Mouse (Mus musculus) ES-E14 (cell line): ENCODE data around the gene Atp13a3. TPM values are rescaled to one million over a fixed set of nuclear protein-coding genes. Genes with fewer than 3 reads are reported as not detected.

ENCODE experiments used
- DNase-seq: peaks from one replicate; pipeline ENCODE4 v3.0.0-alpha.2; 2013; ENCODE audit warnings: low read depth, low spot score
- H3K27ac ChIP-seq: 2 replicates; pipeline ENCODE4 v1.5.1; 2012; ENCODE audit warnings: low read depth, mild to moderate bottlenecking, low read length, moderate library complexity, mixed read lengths; ENCODE audit not compliant: poor library complexity, insufficient read depth, severe bottlenecking
- H3K36me3 ChIP-seq: 2 replicates; pipeline ENCODE4 v1.6.1; 2012; ENCODE audit warnings: mild to moderate bottlenecking, low read length, moderate library complexity, mixed read lengths; ENCODE audit not compliant: control insufficient read depth, poor library complexity, insufficient read depth, severe bottlenecking
- H3K4me1 ChIP-seq, 2 experiments: fragments of 150-350 bp in 1 of 2; sonication (generic) in 1 of 2; 2 replicates each; pipeline ENCODE4 v1.6.1; 2012; ENCODE audit warnings: low read length in 2 of 2, mild to moderate bottlenecking in 1 of 2, mixed read lengths in 1 of 2; ENCODE audit not compliant: control insufficient read depth in 2 of 2, insufficient read depth in 2 of 2, poor library complexity in 1 of 2
- H3K4me3 ChIP-seq, 2 experiments: fragments of 150-350 bp in 1 of 2; sonication (generic) in 1 of 2; 2 replicates each; pipeline ENCODE4 v1.5.1; 2012; ENCODE audit warnings: low read length in 2 of 2, low read depth in 1 of 2, mild to moderate bottlenecking in 1 of 2, mixed read lengths in 1 of 2; ENCODE audit not compliant: insufficient read depth in 1 of 2, poor library complexity in 1 of 2, severe bottlenecking in 1 of 2
- H3K9ac ChIP-seq: 2 replicates; pipeline ENCODE4 v1.6.1; 2012; ENCODE audit warnings: low read depth, mild to moderate bottlenecking, low read length, mixed read lengths; ENCODE audit not compliant: poor library complexity, insufficient read depth, severe bottlenecking
- H3K9me3 ChIP-seq: fragments of 150-350 bp; sonication (generic); 2 replicates; pipeline ENCODE4 v1.6.1; 2012; ENCODE audit warnings: low read depth, mild to moderate bottlenecking, low read length; ENCODE audit not compliant: control insufficient read depth, insufficient read depth
- CHD2 ChIP-seq: IDR thresholded peaks from 2 replicates; pipeline ENCODE4 v1.6.1; 2014; ENCODE audit warnings: mild to moderate bottlenecking, low read depth, low read length, inconsistent platforms
- HCFC1 ChIP-seq: IDR thresholded peaks from 2 replicates; pipeline ENCODE4 v1.6.1; 2012; ENCODE audit warnings: low read length, inconsistent platforms, borderline replicate concordance; ENCODE audit not compliant: insufficient read depth
- MAFK ChIP-seq: IDR thresholded peaks from 2 replicates; pipeline ENCODE4 v1.6.1; 2014; ENCODE audit warnings: mild to moderate bottlenecking, low read depth, low read length, inconsistent platforms; ENCODE audit not compliant: insufficient read depth
- ZC3H11A ChIP-seq: IDR thresholded peaks from 2 replicates; pipeline ENCODE4 v1.6.1; 2012; ENCODE audit warnings: low read depth, mild to moderate bottlenecking, inconsistent platforms, low read length, borderline replicate concordance
- ZNF384 ChIP-seq: IDR thresholded peaks from 2 replicates; pipeline ENCODE4 v1.6.1; 2012; ENCODE audit warnings: low read depth, low read length, inconsistent platforms
- in situ Hi-C, 2 experiments: fragments of 600-800 bp; cut with MboI; formaldehyde crosslinking; loops; one replicate each; pipeline ENCODE4 v1.15.1; 2025; ENCODE audit warnings: low sequenced_read_pairs in 2 of 2, inconsistent platforms in 1 of 2; ENCODE audit not compliant: unreplicated experiment in 2 of 2
- total RNA-seq: library from RNA; depleted of rRNA; stranded (reverse); fragments of 300-350 nt; gene quantifications from 2 replicates; pipeline ENCODE4 v1.2.3, GENCODE M21; 2012

Gene Atp13a3
- total RNA-seq, 1 experiment: 98.9 TPM

DNA sequence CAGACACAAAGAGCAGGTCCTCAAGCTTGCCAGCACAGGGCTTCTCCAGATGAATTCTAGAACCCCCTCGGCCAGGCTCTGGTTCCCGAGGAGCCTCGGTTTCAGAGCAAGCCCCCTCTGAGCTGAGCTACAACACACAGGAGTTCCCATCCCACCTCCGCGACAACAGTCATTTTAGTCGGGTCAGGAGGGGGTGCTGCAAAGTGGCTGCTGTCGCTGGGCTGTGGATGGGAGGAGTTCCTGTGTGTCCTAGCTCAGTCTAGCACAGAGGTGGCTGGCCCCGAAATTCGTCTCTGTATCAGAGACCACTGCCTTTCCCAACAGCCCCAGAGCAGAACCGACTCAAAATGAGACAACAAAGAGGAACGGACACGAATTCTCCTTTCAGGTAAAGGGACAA, 98.5 kb downstream of the Atp13a3 start:
- Histone ChIP-seq H3K9ac (no peak overlapping the region), H3K4me1 (peaks cover 0 to 2% of the 10 kb centered on the region in 2 experiments; a peak in 2 of 4 replicates), H3K27ac (no peak overlapping the region), H3K4me3 (no peak overlapping the region), H3K9me3 (no peaks in the 10 kb centered on the region), H3K36me3 (no peaks in the 10 kb centered on the region)
- TF ChIP-seq MAFK (no peak), ZNF384 (no peak), ZC3H11A (no peak), HCFC1 (no peak), CHD2 (no peak)
- in situ Hi-C loops: no loop called here
- DNase-seq: no peak

GRCm38 (mm10) chr16:30306102-30306501, 99.7 kb downstream of the Atp13a3 start:
- Histone ChIP-seq H3K4me3 (no peak overlapping the region), H3K9ac (no peak overlapping the region), H3K4me1 (peaks cover 0 to 2% of the 10 kb centered on the region in 2 experiments; a peak in 2 of 4 replicates), H3K36me3 (no peaks in the 10 kb centered on the region), H3K27ac (no peak overlapping the region), H3K9me3 (no peaks in the 10 kb centered on the region)
- no peak for DNase-seq
- in situ Hi-C loops: no loop called here
- TF ChIP-seq ZC3H11A (no peak), CHD2 (no peak), HCFC1 (no peak), MAFK (no peak), ZNF384 (no peak)

- H3K4me1 ChIP-seq: no peaks in the 10 kb centered on the region
- DNase-seq: no peak
- no peak overlapping the region for H3K27ac ChIP-seq
- no peak for TF ChIP-seq HCFC1
- no peak for TF ChIP-seq ZNF384
- TF ChIP-seq MAFK: no peak
- no peak for TF ChIP-seq CHD2
- TF ChIP-seq ZC3H11A: no peak
- H3K36me3 ChIP-seq: no peaks in the 10 kb centered on the region
- no peak overlapping the region for H3K4me3 ChIP-seq
- no peak overlapping the region for H3K9ac ChIP-seq
- in situ Hi-C loops: no loop called here
- H3K9me3 ChIP-seq: no peaks in the 10 kb centered on the region
Measured at GRCm38 (mm10) chr16:30304236-30304635, 101.5 kb downstream of the Atp13a3 start.

GRCm38 (mm10) chr16:30303411-30303810, 102.4 kb downstream of the Atp13a3 start:
- H3K9ac ChIP-seq: no peak overlapping the region
- H3K27ac ChIP-seq: no peak overlapping the region
- H3K36me3 ChIP-seq: no peaks in the 10 kb centered on the region
- no peak overlapping the region for H3K4me3 ChIP-seq
- in situ Hi-C loops: no loop called here
- no peak for DNase-seq
- TF ChIP-seq ZNF384 (no peak), CHD2 (no peak), ZC3H11A (no peak), HCFC1 (no peak), MAFK (no peak)
- no peaks in the 10 kb centered on the region for H3K9me3 ChIP-seq
- no peaks in the 10 kb centered on the region for H3K4me1 ChIP-seq

- Histone ChIP-seq H3K9me3 (no peaks in the 10 kb centered on the region), H3K27ac (no peak overlapping the region), H3K36me3 (no peaks in the 10 kb centered on the region), H3K4me1 (no peaks in the 10 kb centered on the region), H3K9ac (no peak overlapping the region; the same call in 1 of the 2 replicates), H3K4me3 (no peak overlapping the region)
- in situ Hi-C loops: no loop called here
- DNase-seq: no peak
- TF ChIP-seq CHD2 (no peak), HCFC1 (no peak), MAFK (no peak), ZNF384 (no peak), ZC3H11A (no peak)
Measured at GRCm38 (mm10) chr16:30302686-30303085, 103.1 kb downstream of the Atp13a3 start.
